Mouse (Mus musculus): ENCODE data around the gene Irf2bp2.
"Not testable (repeated sequence)": the region's sequence is repeated elsewhere in the genome, so short reads cannot be mapped to it uniquely, and the experiment has no call there.

The Irf2bp2 gene

DNA sequence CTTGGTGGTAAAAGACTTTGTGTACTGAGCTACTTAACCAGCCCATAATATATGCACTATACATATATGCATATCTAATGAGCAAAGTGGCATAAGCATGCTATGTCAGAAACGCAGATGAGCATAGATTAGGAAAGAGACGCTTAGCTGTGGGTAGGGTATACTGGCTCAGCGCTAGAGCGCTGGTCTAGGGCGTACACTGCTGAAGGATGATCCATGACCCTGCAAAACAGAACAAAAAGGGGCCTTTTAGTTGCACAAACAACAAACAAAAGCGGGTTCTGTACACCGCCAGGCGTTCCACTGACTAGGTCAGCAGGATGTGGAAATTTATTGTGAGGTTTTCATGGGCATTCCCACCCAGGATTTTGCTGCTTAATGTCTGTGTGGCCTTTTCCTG is 8.9 kb upstream of the Irf2bp2 start:
- no peak for DNase-seq (ENCODE audit: low read depth, low spot score)

DNA sequence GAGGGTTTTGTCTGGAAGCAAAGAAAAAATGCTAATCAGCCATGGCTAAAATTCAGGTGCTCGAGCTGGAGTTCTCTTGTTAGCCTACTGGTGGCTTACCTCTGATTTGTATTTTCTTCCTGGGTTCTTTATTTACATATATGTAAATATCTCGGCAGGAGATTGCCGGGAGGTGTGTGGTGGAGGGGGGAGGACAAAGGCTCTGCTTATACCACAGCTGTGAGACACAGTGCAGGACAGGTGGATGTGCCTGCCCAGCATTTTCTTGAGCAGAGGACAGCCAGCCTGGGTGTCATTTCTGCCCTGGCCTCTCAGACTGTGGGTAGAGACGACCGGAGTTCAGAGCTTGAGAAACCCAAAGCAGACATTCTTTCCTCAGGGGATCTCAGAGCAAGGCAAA is 7.5 kb upstream of the Irf2bp2 start:
- no peak for DNase-seq (ENCODE audit: low read depth, low spot score)

DNA sequence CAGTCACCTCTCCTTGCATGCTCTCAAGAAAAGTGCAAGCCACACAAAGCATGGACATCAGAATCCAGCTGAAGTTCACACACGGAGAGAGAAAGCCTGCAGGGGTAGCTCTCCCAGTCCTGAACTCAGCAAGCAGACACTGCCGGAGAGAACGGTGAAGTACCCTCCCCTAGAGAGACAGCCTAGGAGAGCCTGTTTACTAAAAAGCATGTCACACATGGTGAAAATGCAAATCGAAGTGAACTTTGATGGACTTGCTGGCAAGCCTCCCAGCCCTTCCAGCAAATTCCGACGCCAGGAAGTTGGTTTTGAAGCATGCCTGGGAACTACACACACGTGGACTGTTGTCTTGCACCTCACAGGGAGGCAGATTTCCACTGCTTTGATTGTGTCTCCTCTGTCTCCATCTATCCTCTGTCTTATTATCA is 7.0 kb upstream of the Irf2bp2 start:
- DNase-seq (ENCODE audit: low read depth, low spot score), result no peak

DNA sequence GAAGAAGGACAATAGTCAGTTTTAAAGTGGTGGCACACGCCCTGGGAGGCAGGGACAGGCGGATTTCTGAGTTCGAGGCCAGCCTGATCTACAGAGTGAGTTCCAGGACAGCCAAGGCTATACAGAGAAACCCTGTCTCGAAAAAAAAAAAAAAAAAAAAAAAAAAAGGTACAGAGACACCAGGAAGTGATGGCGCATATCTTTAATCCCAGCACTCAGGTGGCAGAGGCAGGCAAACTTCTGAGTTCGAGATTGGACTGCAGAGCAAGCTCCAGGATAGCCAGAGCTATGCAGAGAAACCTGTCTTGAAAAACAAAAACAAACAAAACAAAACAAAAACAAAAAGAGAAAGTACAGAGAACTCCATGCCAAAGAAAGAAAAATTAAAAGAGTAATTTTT is 6.6 kb upstream of the Irf2bp2 start:
- not testable (repeated sequence) for DNase-seq (ENCODE audit: low read depth, low spot score)

DNA sequence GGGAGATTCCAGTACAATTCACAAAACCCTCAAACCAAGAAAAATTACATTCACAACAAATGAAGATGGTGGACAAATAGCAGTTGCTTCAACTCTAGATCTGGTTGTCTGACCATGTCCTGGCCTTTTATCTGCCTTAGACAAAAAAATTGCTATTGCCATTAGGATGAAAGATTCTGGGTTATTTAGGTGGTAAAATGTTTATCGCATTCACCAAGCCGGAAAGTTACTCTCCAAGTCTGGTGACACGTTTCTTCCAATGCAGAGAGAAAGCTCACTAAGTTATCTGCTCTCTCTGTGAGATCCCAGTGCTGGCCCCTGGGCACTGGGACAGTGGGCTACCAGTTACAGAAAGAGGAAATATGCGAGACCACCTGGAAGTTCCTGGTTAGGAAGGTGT is 5.5 kb upstream of the Irf2bp2 start:
- no peak for DNase-seq (ENCODE audit: low read depth, low spot score)

DNA sequence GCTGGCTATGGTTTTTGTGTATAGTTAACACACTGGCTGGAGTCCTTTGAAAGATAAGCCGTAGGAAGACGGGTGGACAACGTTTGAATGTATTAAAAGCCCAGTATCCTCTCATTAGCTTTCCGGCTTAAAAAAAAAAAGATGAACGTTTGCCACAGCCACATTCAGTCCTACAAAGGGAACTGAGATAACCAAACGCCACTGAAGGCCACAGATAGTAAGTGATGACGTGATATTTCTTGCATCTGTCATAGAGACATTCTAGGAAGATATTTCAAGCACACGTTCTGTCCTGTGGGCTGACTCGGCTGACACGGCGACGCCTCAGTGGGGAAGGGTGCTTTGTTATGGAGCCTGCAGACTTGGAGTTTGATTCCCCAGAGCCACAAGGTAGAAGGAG is 4.4 kb upstream of the Irf2bp2 start:
- DNase-seq (ENCODE audit: low read depth, low spot score), result no peak

DNA sequence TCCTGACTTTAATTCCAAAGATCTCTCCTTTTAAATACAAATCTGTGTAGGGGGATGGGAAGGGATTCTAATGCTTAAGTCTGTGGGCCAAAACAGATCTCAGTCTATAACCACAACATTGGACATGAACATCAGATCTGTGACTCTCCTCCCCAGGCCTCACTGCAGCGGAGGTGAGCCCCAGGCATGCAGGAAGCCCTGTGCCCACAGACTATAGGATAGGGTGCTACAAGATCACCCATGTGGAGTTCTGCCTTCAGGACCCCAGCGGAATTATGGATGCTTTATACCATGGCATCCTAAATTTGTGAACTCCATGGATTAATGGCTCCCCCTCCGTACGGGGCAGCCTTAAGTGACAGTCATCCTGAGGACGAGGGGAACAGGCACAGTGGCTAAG is 2.9 kb upstream of the Irf2bp2 start:
- no peak for DNase-seq (ENCODE audit: low read depth, low spot score)

DNA sequence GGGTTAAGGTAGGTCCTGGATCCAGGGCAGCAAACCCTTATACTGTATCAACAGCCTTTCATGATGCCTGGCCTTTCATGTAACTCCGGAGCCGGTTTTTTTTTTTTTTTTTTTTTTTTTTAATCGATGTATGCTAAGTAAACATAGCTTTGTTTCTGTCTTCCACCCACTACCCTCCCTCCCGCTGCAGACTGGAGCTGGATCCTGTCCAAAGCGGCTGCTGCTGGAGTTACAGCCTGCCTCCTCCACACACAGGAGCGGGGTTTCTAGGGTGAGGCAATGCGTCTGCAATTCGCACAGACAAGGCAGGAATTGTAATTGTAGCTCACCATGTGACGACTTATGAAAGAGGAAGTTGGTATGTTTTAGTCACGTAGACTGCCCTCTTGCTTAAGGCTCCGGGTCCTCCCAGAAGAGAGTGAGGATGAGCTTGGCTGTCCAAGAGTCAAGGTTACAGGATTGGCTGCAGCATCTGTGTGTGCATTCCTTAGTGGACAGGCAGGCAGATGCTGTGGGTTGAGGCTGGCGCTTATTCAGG is 2.4 kb upstream of the Irf2bp2 start:
- no peak for DNase-seq (ENCODE audit: low read depth, low spot score)

DNA sequence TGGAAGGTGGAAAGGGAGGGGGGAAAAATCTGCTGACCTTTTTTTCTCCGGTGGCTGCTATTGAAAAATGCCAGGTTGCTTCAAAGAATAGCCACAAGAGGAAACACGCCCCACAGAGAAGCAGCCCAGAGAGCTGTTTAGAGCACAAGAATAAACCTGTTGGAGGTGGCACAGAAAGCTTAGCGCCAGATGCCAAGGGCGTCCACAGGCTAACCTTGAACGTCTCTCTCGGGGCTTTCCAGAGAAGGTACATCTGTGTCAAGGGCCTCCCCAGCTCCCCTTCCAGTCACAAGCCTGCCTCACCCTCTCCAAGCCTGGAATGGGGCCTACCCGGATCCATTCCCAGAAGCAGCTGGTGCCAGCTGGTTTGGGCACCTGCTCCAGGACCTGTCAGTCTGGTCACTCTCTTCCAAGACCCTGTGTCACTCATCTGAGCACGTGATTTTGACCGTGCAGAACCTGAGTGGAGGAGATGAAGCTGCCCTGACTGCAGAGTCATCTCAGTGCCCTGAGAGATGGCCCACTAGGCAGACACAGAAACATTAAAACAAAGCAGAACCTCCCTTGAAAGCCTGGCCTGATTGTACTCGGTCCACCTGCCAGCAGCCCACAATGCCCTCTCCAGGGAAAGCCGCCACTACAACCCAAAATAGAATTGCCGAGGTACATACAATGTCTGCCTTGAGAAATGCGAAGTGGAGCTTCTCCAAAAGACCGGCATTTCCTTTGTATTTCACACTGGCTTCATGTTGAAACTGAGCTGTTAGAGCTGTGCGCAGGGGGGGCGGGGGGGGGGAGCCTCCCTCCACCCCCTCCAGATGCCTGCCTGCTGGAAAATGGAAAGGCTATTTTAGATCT is 1.6 kb upstream of the Irf2bp2 start:
- no peak for DNase-seq (ENCODE audit: low read depth, low spot score)

DNA sequence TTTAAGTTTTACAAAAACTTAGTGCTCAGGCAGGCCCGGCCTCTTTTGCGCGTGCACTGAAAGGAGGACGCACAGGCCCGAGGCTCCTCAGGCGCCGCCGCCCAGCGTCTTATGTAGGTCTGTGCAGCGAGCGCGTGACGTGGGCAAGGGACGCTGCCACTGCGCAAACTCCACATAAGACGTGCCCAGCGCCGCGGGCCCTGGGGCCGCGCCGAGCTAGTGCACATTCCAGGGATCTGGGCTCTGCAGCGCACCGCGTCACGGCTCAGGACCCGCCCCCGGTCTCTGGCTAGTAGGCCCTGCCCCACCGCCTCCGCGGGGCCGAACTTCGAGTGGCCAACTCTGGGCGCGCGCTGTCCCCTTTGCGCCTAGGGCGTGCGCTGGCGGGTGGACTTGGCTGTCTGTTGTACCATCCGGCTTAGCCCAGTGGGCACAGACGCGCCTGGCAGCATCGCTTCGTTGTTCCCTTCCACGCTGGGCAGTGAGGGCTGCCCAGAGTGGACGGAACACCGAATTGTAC is 755 bp upstream of the Irf2bp2 start:
- DNase-seq (ENCODE audit: low read depth, low spot score), result peak; percentile 95

DNA sequence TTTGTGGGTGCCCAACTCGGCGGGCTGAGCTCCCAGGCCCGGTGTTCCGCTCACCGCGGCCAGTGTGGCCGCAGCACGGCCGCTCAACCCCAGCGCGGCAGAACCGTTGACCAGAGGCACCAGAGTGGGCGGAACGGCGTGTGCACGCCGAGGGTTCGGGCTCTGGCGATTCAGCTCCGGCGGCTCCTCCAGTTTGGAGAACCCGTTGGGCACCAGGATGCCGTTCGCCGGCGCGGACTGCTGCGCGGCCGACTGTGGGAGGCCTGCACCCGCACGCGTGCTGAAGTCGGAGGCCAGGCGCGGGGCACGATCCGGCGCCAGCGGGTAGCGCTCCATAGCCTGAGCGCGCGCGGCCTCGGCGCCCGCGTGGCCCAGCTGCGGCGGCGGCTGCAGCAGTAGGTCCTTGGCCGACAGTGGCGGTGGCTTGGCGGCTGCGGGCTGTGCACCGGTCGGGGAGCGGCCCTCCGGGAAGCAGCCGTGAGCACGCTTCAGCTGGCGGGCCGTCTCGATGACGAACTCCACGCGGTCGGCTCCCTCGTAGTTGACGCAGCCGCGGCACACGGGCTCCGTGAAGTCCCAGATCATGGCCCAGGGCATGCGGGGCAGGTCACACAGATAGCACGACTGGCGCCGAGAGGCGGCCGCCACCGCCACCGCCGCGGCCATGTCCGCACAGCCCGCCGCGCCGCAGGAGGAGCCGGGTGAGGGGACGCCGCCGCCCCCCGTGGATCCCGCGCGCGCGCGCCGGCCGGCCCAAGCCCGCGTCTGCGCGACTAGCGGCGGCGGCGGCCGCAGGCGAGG is 815 bp downstream of the Irf2bp2 start:
- DNase-seq (ENCODE audit: low read depth, low spot score), result no peak

DNA sequence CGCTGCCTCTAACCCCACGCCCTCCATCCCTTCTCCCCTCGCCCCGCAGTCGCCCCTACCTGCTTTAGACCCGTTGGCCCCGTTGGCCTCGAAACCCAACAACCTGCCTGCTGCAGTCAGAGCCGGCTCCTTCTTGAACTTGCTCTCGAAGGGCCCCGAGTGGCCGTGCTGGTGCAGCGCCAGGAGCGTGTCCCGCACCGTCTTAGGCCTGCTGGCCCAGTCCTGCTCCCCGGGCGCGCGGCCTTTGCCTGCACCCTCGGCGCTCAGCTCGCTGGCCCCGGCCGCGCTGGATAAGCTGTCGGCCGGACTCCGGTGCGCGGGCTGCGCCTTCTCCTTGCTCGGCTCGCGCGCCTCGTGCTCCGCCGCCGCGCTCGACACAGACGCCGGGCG is 1.4 kb downstream of the Irf2bp2 start:
- DNase-seq (ENCODE audit: low read depth, low spot score), result no peak

DNA sequence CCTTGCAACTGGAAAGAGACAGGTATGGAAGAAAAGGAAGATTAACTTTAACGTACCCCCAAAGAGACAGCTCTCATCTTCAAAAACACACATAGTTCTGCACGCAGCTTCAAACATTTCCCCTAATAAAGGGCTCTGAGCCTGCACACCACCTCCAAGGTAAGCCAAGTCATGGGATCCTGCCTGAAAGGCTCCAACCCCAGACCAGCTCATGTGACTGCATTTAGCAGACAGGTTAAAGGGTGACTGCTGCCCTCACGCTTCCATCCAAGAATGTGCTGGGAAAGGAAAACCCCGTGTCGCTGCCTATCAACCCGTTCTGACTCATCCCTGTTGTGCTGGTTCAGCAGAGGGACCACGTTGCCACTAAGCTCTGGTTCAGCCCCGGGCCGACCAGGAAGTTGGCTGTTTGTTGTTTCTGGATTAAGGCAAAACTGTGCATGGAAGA is 1.9 kb downstream of the Irf2bp2 start:
- DNase-seq (ENCODE audit: low read depth, low spot score), result no peak

DNA sequence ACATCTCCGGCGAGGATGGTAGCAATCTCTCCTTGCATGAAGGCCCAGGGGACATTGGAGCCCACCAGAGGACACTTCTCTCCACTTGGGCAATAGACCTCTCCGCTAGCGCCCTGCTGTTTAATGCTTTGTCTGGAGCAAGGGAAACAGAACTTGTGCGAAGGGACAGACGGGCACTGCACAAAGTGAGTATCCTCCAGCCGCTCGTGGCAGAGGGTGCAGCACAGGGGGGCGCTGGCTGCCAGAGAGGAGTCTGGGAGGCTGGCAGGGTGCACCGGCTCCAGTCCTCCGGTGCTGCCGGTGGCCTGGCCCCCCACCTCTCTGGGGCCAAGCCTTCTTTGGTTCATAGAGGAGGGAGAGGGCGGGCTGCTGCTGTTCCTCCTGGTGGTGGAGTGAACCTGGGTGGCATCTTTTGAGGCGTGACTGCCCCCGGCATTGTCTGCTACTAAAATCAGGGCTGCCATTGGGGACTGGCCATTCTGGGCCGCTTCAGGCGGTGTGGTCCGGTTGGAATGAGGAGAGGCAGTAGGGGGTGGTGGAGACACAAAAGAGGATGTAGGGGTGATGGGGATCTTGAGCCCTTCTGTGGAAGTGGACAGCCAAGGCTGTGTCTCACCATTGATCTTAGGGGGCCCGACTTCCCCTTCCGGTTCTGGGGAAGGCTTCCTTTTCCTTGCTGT is 2.5 kb downstream of the Irf2bp2 start:
- no peak for DNase-seq (ENCODE audit: low read depth, low spot score)

DNA sequence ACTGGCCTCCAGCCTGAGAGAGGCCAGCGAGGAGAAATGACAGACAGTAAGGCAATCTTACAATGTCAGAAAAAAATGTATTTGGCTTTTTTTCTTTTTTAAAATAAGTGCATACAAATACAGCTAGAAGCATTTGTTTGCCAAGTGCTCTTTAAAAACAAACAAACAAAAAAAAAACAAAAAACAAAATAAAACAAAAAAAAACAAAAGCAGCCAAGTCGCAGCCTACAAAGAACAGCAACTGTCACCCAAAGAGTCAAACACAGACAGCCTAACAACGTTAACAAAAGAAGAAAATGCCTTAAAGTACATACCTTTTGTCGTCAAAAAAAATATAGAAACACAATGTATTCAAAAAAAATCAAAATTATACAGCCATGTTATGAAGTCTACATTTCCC is 3.2 kb downstream of the Irf2bp2 start:
- no peak for DNase-seq (ENCODE audit: low read depth, low spot score)

DNA sequence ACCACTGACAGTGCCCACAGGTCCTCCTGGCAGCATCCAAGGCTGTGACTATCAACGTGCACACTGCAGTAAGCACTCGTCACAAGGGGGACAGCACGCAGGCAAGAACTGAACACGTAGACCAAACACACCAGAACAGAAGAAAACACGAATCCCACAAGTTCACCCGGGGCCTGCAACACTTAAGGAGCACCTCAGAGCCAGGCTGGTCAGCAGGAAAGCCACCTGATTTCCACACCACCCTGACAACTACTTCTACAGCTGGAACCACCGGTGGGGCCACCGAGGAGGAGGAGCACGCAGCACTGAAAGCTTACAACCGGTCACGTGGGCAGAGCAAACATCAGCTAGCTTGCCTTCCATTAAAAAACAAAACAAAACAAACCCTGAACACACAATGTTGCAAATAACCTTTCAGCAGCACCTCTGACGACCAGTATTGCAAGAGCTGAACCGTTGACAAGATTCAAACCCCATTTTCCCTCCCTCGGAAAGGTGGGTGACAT is 3.7 kb downstream of the Irf2bp2 start:
- no peak for DNase-seq (ENCODE audit: low read depth, low spot score)

DNA sequence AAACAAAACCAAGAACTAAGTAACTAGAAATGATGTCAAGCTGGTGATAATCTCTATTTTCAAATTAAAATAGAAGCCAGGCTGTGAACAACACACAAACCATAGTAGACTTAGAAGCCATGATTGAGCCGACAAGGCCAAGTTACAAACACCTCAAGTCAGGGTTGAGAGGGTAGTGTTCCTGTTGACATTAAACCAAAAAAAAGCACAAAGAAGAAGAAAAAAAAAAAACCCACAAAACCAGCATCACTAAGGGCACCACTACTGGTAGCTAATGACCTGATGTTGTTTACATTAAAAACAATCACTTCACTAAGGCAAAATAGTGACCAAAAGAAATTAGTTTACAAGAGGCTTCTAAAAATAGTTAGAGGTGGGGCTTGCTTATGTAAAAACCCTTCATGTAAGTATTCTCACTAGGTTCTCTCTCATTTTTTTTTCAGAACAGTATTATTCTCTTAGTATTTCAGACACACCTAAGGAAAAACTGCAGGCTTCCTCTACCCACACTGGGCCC is 4.2 kb downstream of the Irf2bp2 start:
- DNase-seq (ENCODE audit: low read depth, low spot score), result no peak

DNA sequence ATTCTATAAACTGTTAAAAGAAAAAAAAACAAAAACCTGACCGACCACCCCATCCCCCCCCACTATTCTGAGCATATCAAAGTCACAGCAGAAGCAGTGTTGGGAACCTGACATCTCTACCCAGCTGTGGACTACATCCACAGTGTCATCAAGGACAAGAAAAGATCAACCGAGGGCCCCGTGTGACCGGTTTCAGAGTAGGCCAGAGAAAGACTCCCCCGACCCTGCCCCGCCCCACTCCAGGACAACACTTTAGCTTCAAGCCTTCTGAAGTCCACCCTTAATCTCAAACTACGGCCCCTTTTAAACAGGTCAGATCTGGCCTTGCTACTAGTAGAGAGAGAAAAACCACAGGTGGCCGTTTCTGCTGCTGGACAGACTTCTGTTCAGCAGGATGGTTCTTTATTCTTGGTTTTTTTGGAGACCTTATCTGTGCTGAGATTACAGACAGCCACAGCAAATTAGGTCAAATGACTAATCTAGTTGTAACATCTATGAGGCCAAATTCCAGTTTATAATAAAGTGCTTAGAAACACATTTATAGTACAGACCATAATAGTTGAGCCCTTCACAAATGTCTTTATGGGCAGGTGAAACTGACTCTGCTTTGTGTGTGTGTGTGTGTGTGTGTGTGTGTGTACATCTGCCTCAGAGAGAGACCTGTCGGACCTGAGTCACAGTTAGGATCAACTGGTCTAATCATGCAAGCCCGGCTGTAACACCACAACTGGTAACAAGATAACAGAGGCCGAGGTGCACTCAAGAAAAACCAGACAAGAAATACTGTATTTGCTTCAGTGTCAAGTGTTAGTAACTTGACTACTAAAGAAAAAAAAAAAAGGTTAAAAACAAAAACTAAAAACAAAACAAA is 4.9 kb downstream of the Irf2bp2 start:
- DNase-seq (ENCODE audit: low read depth, low spot score), result no peak

DNA sequence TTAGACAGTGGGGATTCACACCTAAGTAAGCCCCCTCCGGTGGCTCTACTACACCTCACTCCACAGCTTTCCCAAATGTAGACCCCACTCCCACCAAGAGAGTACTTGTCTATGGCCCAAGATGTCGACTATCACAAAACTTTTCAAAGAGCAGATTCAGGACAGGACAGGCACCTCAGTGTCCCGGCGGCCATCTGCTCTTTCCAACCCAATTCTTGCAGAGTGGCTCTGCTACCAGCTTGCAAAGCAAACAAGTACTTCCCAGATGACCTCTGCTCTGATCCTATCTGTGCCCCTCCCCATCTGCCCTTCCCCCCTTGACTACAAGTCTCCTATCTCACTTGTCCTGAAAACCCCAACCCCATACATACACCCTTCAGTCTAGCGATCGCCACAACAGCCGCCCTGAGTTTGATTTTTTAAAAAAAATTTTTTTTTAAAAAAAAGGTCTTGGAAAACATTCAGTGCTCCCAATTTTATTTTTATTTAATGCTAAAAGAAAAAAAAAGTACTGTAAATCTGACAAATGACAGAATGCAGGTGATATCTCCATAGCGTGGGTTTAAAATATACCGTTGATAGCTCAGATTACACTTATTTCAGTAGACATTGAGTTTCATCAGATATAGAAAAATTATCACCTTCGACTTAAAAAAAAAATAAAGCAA is 5.8 kb downstream of the Irf2bp2 start:
- DNase-seq (ENCODE audit: low read depth, low spot score), result no peak
